7 mouse cellular contexts compared by ENCODE assay signal in the genomic region with DNA sequence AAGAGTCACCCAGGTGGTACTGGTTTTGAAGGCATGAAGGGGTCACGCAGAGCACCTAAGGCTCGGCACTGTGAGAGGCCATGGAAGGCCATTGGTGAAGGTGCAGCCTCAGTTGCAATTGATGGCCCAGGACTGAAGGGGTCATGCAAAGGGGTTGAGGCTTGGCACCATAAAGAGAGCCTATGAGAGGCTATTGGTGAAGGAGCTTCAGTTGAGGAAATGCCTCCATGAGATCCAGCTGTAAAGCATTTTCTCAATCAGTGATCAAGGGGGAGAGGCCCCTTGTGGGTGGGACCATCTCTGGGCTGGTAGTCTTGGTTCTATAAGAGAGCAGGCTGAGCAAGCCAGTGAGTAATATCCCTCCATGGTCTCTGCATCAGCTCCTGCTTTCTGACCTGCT. TPM values are rescaled to one million over a fixed set of nuclear protein-coding genes. Genes with fewer than 3 reads are reported as not detected.
A peak's percentile ranks its signal among the peaks of the same experiment; 100 is the strongest.
DNase-seq lines count a peak whose midpoint lies in the region; ATAC-seq and TF ChIP-seq lines count a peak whose summit lies in the region.
"Not testable (repeated sequence)": the region's sequence is repeated elsewhere in the genome, so short reads cannot be mapped to it uniquely, and the experiment has no call there.

No protein-coding gene starts in this region.

- not testable (repeated sequence) for H3K27me3 ChIP-seq in E14TG2a.4 (ENCODE audit: insufficient read depth, low read length); embryonic facial prominence, embryonic 13.5 days; forebrain, embryonic 13.5 days; intestine, embryonic 15.5 days (replicated peaks); liver, embryonic 11.5 days (replicated peaks; ENCODE audit: control insufficient read depth, insufficient read depth, low read length); midbrain, embryonic 10.5 days (ENCODE audit: low read depth, poor library complexity, severe bottlenecking); myocyte (ENCODE audit: control insufficient read depth, insufficient read depth, insufficient read length)

- H3K4me2 ChIP-seq in embryonic facial prominence, embryonic 13.5 days: peak overlapping the region; percentile 93; the same call in 1 of the 2 replicates
- peak overlapping the region; percentile 96; the same call in 1 of the 2 replicates for H3K4me2 ChIP-seq in forebrain, embryonic 13.5 days
- H3K4me2 ChIP-seq in intestine, embryonic 15.5 days (replicated peaks): peak overlapping the region; percentile 70
- peak overlapping the region; percentile 97; the same call in 1 of the 2 replicates for H3K4me2 ChIP-seq in liver, embryonic 11.5 days
- peak overlapping the region; percentile 96 for H3K4me2 ChIP-seq in myocyte (ENCODE audit: low read depth)

- H3ac ChIP-seq in myocyte (ENCODE audit: control insufficient read depth, insufficient read length): not testable (repeated sequence)

- peaks cover 81% of the 10 kb centered on the region for H3K4me1 ChIP-seq in E14TG2a.4 (replicated peaks; ENCODE audit: low read depth, low read length)
- H3K4me1 ChIP-seq in embryonic facial prominence, embryonic 13.5 days: peaks cover 55% of the 10 kb centered on the region
- peaks cover 71% of the 10 kb centered on the region for H3K4me1 ChIP-seq in forebrain, embryonic 13.5 days
- peaks cover 39% of the 10 kb centered on the region for H3K4me1 ChIP-seq in intestine, embryonic 15.5 days (replicated peaks)
- H3K4me1 ChIP-seq in liver, embryonic 11.5 days (replicated peaks; ENCODE audit: control insufficient read depth, insufficient read depth, low read length): peaks cover 37% of the 10 kb centered on the region
- peaks cover 65% of the 10 kb centered on the region for H3K4me1 ChIP-seq in midbrain, embryonic 10.5 days

- TF ChIP-seq CTCF in E14TG2a.4 (conservative IDR thresholded peaks at IDR 0.05; ENCODE audit: low read length): not testable (repeated sequence)

- H3K27ac ChIP-seq in embryonic facial prominence, embryonic 13.5 days; forebrain, embryonic 13.5 days; intestine, embryonic 15.5 days; liver, embryonic 11.5 days (ENCODE audit: low read depth, low read length); midbrain, embryonic 10.5 days (replicated peaks): not testable (repeated sequence)

- peaks cover 74% of the 10 kb centered on the region for H3K79me2 ChIP-seq in myocyte (ENCODE audit: control insufficient read depth, insufficient read depth)

- H3K9ac ChIP-seq in embryonic facial prominence, embryonic 13.5 days; forebrain, embryonic 13.5 days; intestine, embryonic 15.5 days; liver, embryonic 11.5 days (ENCODE audit: low read depth, low read length): not testable (repeated sequence)

- not testable (repeated sequence) for ATAC-seq in embryonic facial prominence, embryonic 13.5 days (ENCODE audit: insufficient number of reproducible peaks, insufficient read depth, low FRiP score, low TSS enrichment, low read depth); forebrain, embryonic 13.5 days; intestine, embryonic 15.5 days; liver, embryonic 11.5 days (replicated peaks; ENCODE audit: low FRiP score)

- peak overlapping the region; percentile 96 for H3K4me3 ChIP-seq in E14TG2a.4 (replicated peaks; ENCODE audit: low read length)
- peak overlapping the region; percentile 81; the same call in 1 of the 2 replicates for H3K4me3 ChIP-seq in embryonic facial prominence, embryonic 13.5 days
- H3K4me3 ChIP-seq in forebrain, embryonic 13.5 days; intestine, embryonic 15.5 days (replicated peaks); liver, embryonic 11.5 days (ENCODE audit: low read depth, low read length); myocyte: not testable (repeated sequence)
- H3K4me3 ChIP-seq in midbrain, embryonic 10.5 days: peak overlapping the region; percentile 89; the same call in 1 of the 2 replicates

- H3K36me3 ChIP-seq in E14TG2a.4 (ENCODE audit: insufficient read depth, low read length): peaks cover 78% of the 10 kb centered on the region
- peaks cover 71% of the 10 kb centered on the region for H3K36me3 ChIP-seq in embryonic facial prominence, embryonic 13.5 days
- H3K36me3 ChIP-seq in forebrain, embryonic 13.5 days (ENCODE audit: poor library complexity, severe bottlenecking): peaks cover 74% of the 10 kb centered on the region
- H3K36me3 ChIP-seq in intestine, embryonic 15.5 days: peaks cover 17% of the 10 kb centered on the region
- H3K36me3 ChIP-seq in liver, embryonic 11.5 days (ENCODE audit: control insufficient read depth, insufficient read depth, low read length): peaks cover 53% of the 10 kb centered on the region
- H3K36me3 ChIP-seq in midbrain, embryonic 10.5 days: peaks cover 74% of the 10 kb centered on the region
- H3K36me3 ChIP-seq in myocyte (ENCODE audit: control insufficient read depth, insufficient read depth): peaks cover 65% of the 10 kb centered on the region

- not testable (repeated sequence) for H3K9me3 ChIP-seq in E14TG2a.4 (ENCODE audit: low read length); embryonic facial prominence, embryonic 13.5 days; forebrain, embryonic 13.5 days (replicated peaks); intestine, embryonic 15.5 days; liver, embryonic 11.5 days (ENCODE audit: control insufficient read depth, low read length); midbrain, embryonic 10.5 days (replicated peaks)

- not testable (repeated sequence) for TF ChIP-seq POLR2A in myocyte (IDR thresholded peaks at IDR 0.05; ENCODE audit: insufficient read length, low read depth)

- not testable (repeated sequence) for DNase-seq in liver, embryonic 11.5 days (ENCODE audit: low spot score); midbrain, embryonic 10.5 days (ENCODE audit: low spot score)

- WGBS in embryonic facial prominence, embryonic 13.5 days: 66% methylated on average over 2 of the region's 2 CpGs
- WGBS in forebrain, embryonic 13.5 days: 88% methylated on average over 2 of the region's 2 CpGs
- WGBS in intestine, embryonic 15.5 days: 79% methylated on average over 2 of the region's 2 CpGs
- WGBS in liver, embryonic 11.5 days: 93% methylated on average over 2 of the region's 2 CpGs
- 91% methylated on average over 2 of the region's 2 CpGs for WGBS in midbrain, embryonic 10.5 days

RNA-seq across cellular contexts. Expression of gene Sec31a, which starts 9.8 kb away (rescaled TPM):
- 203 and 220 TPM in 2 replicates for polyA plus RNA-seq in embryonic facial prominence, embryonic 13.5 days (2015; fragmentation: Nextera tagmentation; extraction: Ambion mirVana)
- 76.7 and 78.0 TPM in 2 replicates for polyA plus RNA-seq in forebrain, embryonic 13.5 days (2015; fragmentation: Nextera tagmentation; extraction: Ambion mirVana)
- 179 and 181 TPM in 2 replicates for polyA plus RNA-seq in intestine, embryonic 15.5 days (2015; fragmentation: Nextera tagmentation; extraction: Ambion mirVana)
- polyA plus RNA-seq in liver, embryonic 11.5 days (2014; fragmentation: Nextera tagmentation; extraction: Ambion mirVana): 125 and 131 TPM in 2 replicates
- 101 and 109 TPM in 2 replicates for polyA plus RNA-seq in midbrain, embryonic 10.5 days (2016; fragmentation: Nextera tagmentation; extraction: Ambion mirVana)
- 168 TPM for polyA plus RNA-seq in myocyte (2012; fragmentation: generic; extraction: Trizol)
